Mouse (Mus musculus): ENCODE results near the gene Ucp3. TPM values are rescaled to one million over a fixed set of nuclear protein-coding genes. Genes with fewer than 3 reads are reported as not detected.
"Not testable (repeated sequence)": the region's sequence is repeated elsewhere in the genome, so short reads cannot be mapped to it uniquely, and the experiment has no call there.

Ucp3 gene
- polyA plus RNA-seq, 1 experiment from 2014 or later, result not detected

DNA sequence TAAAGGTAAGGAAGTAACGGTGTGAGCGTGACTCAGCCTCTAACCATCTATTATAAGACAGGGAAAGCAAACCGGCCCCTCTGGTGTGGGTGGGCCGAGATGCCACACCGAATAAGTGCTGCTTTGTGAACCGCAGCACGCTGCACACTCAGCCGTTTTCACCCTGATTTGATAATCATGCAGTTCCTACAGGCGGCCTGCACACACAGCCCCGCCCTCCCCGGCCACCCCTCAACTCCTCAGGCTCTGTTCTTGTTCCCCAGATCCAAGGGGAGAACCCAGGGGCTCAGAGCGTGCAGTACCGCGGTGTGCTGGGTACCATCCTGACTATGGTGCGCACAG, 7.0 kb downstream of the Ucp3 start:
- ATAC-seq (ENCODE audit: insufficient read depth, low FRiP score, low TSS enrichment), result no peak
- no peak overlapping the region for H3K9ac ChIP-seq (ENCODE audit: low read length)

DNA sequence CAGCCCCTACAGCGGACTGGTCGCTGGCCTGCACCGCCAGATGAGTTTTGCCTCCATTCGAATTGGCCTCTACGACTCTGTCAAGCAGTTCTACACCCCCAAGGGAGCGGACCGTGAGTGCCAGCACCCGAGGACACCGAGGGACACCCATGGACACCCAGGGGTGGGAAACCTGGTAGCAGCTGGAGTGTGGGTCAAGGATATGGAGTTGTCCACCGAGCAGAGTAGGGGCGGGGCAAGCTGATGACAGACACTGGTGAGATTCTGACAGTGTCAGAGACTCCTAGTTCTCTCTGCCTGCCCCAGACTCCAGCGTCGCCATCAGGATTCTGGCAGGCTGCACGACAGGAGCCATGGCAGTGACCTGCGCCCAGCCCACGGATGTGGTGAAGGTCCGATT, 7.4 kb downstream of the Ucp3 start:
- 81% methylated on average over 17 of the region's 17 CpGs for WGBS
- Histone ChIP-seq H3K9ac (ENCODE audit: low read length) (no peak overlapping the region), H3K4me1 (ENCODE audit: control insufficient read depth, insufficient read depth, low read length) (no peaks in the 10 kb centered on the region), H3K27ac (ENCODE audit: low read depth, low read length) (no peak overlapping the region), H3K27me3 (ENCODE audit: control insufficient read depth, insufficient read depth, low read length) (no peaks in the 10 kb centered on the region), H3K36me3 (ENCODE audit: control insufficient read depth, insufficient read depth, low read length) (no peaks in the 10 kb centered on the region), H3K9me3 (ENCODE audit: control insufficient read depth, low read length) (no peaks in the 10 kb centered on the region), H3K4me3 (ENCODE audit: low read depth, low read length) (no peak overlapping the region), H3K4me2 (ENCODE audit: low read depth) (no peak overlapping the region)
- no peak for DNase-seq (ENCODE audit: low spot score)
- no peak for ATAC-seq (ENCODE audit: insufficient read depth, low FRiP score, low TSS enrichment)

More for the DNA sequence above, 7.0 kb downstream of the Ucp3 start:
- H3K4me1 ChIP-seq (ENCODE audit: control insufficient read depth, insufficient read depth, low read length), result no peaks in the 10 kb centered on the region
- no peaks in the 10 kb centered on the region for H3K9me3 ChIP-seq (ENCODE audit: control insufficient read depth, low read length)
- H3K4me3 ChIP-seq (ENCODE audit: low read depth, low read length), result no peak overlapping the region
- no peaks in the 10 kb centered on the region for H3K27me3 ChIP-seq (ENCODE audit: control insufficient read depth, insufficient read depth, low read length)
- no peak for DNase-seq (ENCODE audit: low spot score)
- no peak overlapping the region for H3K4me2 ChIP-seq (ENCODE audit: low read depth)
- no peaks in the 10 kb centered on the region for H3K36me3 ChIP-seq (ENCODE audit: control insufficient read depth, insufficient read depth, low read length)
- H3K27ac ChIP-seq (ENCODE audit: low read depth, low read length), result no peak overlapping the region
- 78% methylated on average over 15 of the region's 15 CpGs for WGBS

DNA sequence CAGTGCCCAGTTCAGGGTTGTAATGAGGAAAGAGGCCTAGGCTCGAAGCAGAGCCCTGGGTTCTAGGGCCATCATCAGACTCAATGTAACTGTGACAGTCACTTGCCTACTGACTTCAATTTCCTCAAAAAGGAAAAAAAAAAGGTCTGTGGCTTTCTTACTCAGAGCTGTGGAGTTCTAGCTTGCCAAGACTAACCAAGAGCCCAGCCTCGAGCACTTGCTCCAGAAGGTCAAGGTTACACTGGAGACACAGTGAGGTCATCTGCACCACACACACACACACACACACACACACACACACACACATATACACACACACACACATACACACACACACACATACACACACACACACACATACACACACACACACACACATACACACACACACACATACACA, 9.3 kb downstream of the Ucp3 start:
- not testable (repeated sequence) for H3K4me2 ChIP-seq (ENCODE audit: low read depth); H3K36me3 ChIP-seq (ENCODE audit: control insufficient read depth, insufficient read depth, low read length); H3K27ac ChIP-seq (ENCODE audit: low read depth, low read length); H3K4me1 ChIP-seq (ENCODE audit: control insufficient read depth, insufficient read depth, low read length); DNase-seq (ENCODE audit: low spot score); H3K9ac ChIP-seq (ENCODE audit: low read length); H3K4me3 ChIP-seq (ENCODE audit: low read depth, low read length); H3K9me3 ChIP-seq (ENCODE audit: control insufficient read depth, low read length); ATAC-seq (ENCODE audit: insufficient read depth, low FRiP score, low TSS enrichment); H3K27me3 ChIP-seq (ENCODE audit: control insufficient read depth, insufficient read depth, low read length)
- WGBS, result 86% methylated on average over 2 of the region's 2 CpGs

DNA sequence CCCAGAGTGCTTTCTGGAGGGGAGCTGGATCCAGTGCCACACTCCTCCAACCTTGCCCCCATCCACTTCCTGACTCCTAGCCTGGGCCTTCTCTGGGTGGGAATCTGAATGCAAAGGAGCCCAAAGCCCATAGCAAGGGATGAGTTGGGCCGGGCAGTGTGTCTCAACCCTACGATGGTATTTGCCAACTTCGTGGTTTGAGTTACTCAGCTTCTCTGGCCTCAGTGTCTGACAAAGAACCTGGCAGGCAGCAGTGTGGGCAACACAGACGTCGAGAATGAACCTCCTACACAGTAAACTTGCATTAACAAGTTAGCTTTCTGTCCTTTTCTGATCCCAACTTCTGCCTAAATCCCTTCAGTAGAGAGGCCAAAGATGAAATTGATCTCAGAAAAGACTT, 11.7 kb downstream of the Ucp3 start:
- no peak overlapping the region for H3K27ac ChIP-seq (ENCODE audit: low read depth, low read length)

DNA sequence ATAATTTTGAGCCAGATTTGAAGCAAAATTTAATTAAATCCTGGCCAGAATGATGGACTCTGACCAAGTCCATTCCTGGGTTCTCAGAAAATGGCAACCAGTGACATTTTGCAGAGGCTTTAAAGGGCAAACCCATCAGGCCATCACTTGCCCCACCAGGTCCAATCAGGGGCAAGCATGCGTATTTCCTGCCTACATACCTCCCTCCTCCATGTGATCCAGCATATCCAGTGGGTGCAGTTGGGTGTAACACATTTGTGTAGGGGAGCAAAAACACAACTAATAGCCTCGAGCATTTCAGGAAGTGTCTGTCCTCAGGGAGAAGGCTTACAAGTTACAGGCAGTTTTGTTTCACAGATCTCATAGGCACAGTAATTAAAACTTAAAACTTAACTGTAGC, 14.5 kb downstream of the Ucp3 start:
- Histone ChIP-seq H3K4me2 (ENCODE audit: low read depth) (no peak overlapping the region), H3K27ac (ENCODE audit: low read depth, low read length) (no peak overlapping the region), H3K4me3 (ENCODE audit: low read depth, low read length) (no peak overlapping the region), H3K4me1 (ENCODE audit: control insufficient read depth, insufficient read depth, low read length) (no peaks in the 10 kb centered on the region), H3K27me3 (ENCODE audit: control insufficient read depth, insufficient read depth, low read length) (no peaks in the 10 kb centered on the region), H3K36me3 (ENCODE audit: control insufficient read depth, insufficient read depth, low read length) (no peaks in the 10 kb centered on the region), H3K9me3 (ENCODE audit: control insufficient read depth, low read length) (no peaks in the 10 kb centered on the region), H3K9ac (ENCODE audit: low read length) (no peak overlapping the region)
- ATAC-seq (ENCODE audit: insufficient read depth, low FRiP score, low TSS enrichment) (no peak), DNase-seq (ENCODE audit: low spot score) (no peak)
- WGBS, result 68% methylated on average over 2 of the region's 2 CpGs

More for the DNA sequence above, 11.7 kb downstream of the Ucp3 start:
- Histone ChIP-seq H3K4me3 (ENCODE audit: low read depth, low read length) (no peak overlapping the region), H3K36me3 (ENCODE audit: control insufficient read depth, insufficient read depth, low read length) (no peaks in the 10 kb centered on the region), H3K4me1 (ENCODE audit: control insufficient read depth, insufficient read depth, low read length) (no peaks in the 10 kb centered on the region), H3K27me3 (ENCODE audit: control insufficient read depth, insufficient read depth, low read length) (no peaks in the 10 kb centered on the region), H3K4me2 (ENCODE audit: low read depth) (no peak overlapping the region), H3K9me3 (ENCODE audit: control insufficient read depth, low read length) (no peaks in the 10 kb centered on the region), H3K9ac (ENCODE audit: low read length) (no peak overlapping the region)
- DNase-seq (ENCODE audit: low spot score) (no peak), ATAC-seq (ENCODE audit: insufficient read depth, low FRiP score, low TSS enrichment) (no peak)
- 87% methylated on average over 5 of the region's 5 CpGs for WGBS

DNA sequence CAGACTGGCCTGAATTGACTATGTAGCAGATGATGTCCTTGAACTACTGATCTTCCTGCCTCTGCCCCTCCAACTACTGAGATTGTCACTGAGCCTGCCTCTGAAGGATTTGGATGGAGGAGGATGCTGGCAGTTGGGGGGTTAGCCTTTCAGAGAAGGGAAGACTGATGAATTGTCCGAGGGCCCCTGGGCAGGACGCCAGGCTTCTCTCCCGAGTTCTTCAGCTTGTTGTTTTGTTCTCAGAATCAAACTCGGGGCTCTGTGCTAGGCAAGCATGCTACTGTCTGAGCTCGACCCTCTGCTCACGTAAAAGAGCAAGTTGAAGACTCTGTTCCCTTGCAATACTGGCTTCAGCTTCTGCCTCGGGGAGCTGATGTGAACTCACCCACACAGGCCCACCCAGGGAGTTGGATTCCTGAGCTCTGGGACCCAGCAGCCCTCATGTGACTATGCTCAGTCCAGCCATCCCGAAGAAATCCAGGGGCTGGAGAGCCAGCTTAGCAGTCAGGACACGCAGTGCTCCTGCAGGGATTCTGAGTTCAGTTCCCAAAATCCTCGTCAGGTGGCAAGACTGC, 15.8 kb downstream of the Ucp3 start:
- H3K4me2 ChIP-seq (ENCODE audit: low read depth), result no peak overlapping the region
- H3K4me1 ChIP-seq (ENCODE audit: control insufficient read depth, insufficient read depth, low read length), result peaks cover 9% of the 10 kb centered on the region; the same call in 1 of the 2 replicates
- DNase-seq (ENCODE audit: low spot score) (no peak), ATAC-seq (ENCODE audit: insufficient read depth, low FRiP score, low TSS enrichment) (no peak)
- no peaks in the 10 kb centered on the region for H3K36me3 ChIP-seq (ENCODE audit: control insufficient read depth, insufficient read depth, low read length)
- H3K4me3 ChIP-seq (ENCODE audit: low read depth, low read length), result no peak overlapping the region
- no peak overlapping the region for H3K9ac ChIP-seq (ENCODE audit: low read length)
- H3K9me3 ChIP-seq (ENCODE audit: control insufficient read depth, low read length), result no peaks in the 10 kb centered on the region
- WGBS, result 62% methylated on average over 10 of the region's 10 CpGs
- no peaks in the 10 kb centered on the region for H3K27me3 ChIP-seq (ENCODE audit: control insufficient read depth, insufficient read depth, low read length)
- no peak overlapping the region for H3K27ac ChIP-seq (ENCODE audit: low read depth, low read length)

DNA sequence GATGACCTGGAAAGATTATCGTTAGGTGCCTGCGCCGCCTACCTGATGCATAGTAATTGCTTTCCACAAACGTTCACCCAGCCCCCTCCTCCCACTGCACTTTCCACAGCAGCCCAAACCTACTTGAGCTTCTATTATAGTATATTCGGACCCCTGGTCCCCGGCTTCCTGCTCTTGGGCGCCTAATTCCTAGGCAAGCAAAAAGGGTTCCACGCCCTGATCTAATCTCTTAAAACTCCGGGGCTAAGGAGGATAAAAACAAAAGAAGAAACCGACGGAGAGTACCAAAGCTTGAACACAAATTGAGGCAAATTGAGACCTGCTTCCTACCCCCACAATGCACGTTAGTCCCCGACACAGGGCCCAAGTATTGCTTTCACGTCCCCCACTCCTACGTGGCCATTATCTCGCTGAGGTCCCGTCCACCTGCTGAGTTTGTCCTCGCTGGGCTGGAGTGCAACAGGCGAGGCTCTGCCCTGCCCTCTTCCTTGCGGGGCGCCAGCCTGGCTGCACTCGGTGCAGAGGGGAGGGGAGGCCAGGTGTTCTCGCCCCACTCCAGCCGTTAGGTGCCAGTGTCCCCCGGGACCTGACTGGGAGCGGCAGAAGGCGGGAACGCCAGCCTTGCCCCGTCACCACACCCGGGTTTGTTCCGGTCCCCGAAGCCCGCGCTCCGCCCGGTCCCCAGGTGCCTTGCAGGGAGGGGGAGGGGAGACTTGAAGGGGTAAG, 19.8 kb downstream of the Ucp3 start:
- no peaks in the 10 kb centered on the region for H3K36me3 ChIP-seq (ENCODE audit: control insufficient read depth, insufficient read depth, low read length)
- WGBS, result 2% methylated on average over 36 of the region's 36 CpGs
- peak overlapping the region; percentile 38 for H3K4me3 ChIP-seq (ENCODE audit: low read depth, low read length)
- H3K9ac ChIP-seq (ENCODE audit: low read length), result peak overlapping the region; percentile 53
- ATAC-seq (ENCODE audit: insufficient read depth, low FRiP score, low TSS enrichment), result peak; percentile 35; the same call in 1 of the 2 replicates
- peak overlapping the region; percentile 90 for H3K4me2 ChIP-seq (ENCODE audit: low read depth)
- peak overlapping the region; percentile 14; the same call in 1 of the 2 replicates for H3K27ac ChIP-seq (ENCODE audit: low read depth, low read length)
- DNase-seq (ENCODE audit: low spot score), result no peak
- no peaks in the 10 kb centered on the region for H3K27me3 ChIP-seq (ENCODE audit: control insufficient read depth, insufficient read depth, low read length)
- H3K4me1 ChIP-seq (ENCODE audit: control insufficient read depth, insufficient read depth, low read length), result peaks cover 20% of the 10 kb centered on the region
- no peaks in the 10 kb centered on the region for H3K9me3 ChIP-seq (ENCODE audit: control insufficient read depth, low read length)

DNA sequence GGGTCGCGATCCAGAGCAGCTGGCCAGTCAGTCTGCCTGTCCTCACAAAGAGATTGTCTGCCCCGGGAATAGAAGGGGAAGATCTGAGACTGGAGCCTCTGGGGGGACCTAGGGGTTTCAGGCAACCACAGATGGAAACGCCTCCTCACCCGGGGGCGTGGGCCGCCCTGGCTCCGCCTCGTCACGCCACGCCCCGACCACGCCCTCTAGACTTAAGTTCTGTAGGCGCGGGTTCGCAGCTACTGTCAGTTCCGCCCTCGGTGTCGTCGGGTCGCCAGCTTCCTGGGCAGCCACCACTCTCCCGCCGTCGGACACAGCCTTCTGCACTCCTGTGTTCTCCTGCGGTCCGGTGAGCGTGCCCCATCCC, 20.3 kb downstream of the Ucp3 start, which contains the start of gene Ucp2:
Gene Ucp2, plus strand, starts transcription at position 221 of the 367 bp plus-strand sequence.
- H3K4me2 ChIP-seq (ENCODE audit: low read depth), result peak within 1 kb of the TSS; percentile 90
- H3K4me3 ChIP-seq (ENCODE audit: low read depth, low read length), result peak within 1 kb of the TSS; percentile 38
- 1% methylated on average over 18 of the region's 27 CpGs for WGBS
- ATAC-seq (ENCODE audit: insufficient read depth, low FRiP score, low TSS enrichment) (peak; percentile 52), DNase-seq (ENCODE audit: low spot score) (peak; percentile 81)
- peaks cover 20% of the 10 kb centered on the region for H3K4me1 ChIP-seq (ENCODE audit: control insufficient read depth, insufficient read depth, low read length)
- no peaks in the 10 kb centered on the region for H3K36me3 ChIP-seq (ENCODE audit: control insufficient read depth, insufficient read depth, low read length)
- H3K9ac ChIP-seq (ENCODE audit: low read length), result peak within 1 kb of the TSS; percentile 53
- H3K27ac ChIP-seq (ENCODE audit: low read depth, low read length), result peak within 1 kb of the TSS; percentile 14; the same call in 1 of the 2 replicates
- no peaks in the 10 kb centered on the region for H3K9me3 ChIP-seq (ENCODE audit: control insufficient read depth, low read length)
- H3K27me3 ChIP-seq (ENCODE audit: control insufficient read depth, insufficient read depth, low read length), result no peaks in the 10 kb centered on the region
